Mouse (Mus musculus) myocyte (in vitro differentiated cells): ENCODE measurements at regions not wholly inside any gene's neighbourhood (a gene's known extent, or its start where the extent isn't known, plus 50 kb on each side); places are given as distances from the start of the nearest gene placed in this dataset.

ENCODE experiments used
- H3K27me3 ChIP-seq: one replicate; pipeline ENCODE4 v1.6.1; 2011; ENCODE audit not compliant: control insufficient read depth, insufficient read depth, insufficient read length
- H3K36me3 ChIP-seq: one replicate; pipeline ENCODE4 v1.6.1; 2011; ENCODE audit not compliant: control insufficient read depth, insufficient read depth
- H3K4me2 ChIP-seq: one replicate; pipeline ENCODE4 v1.6.1; 2011; ENCODE audit warnings: low read depth, control low read depth
- H3K4me3 ChIP-seq: one replicate; pipeline ENCODE4 v1.5.1; 2011; ENCODE audit warnings: mild to moderate bottlenecking, control low read depth, moderate library complexity
- H3K79me2 ChIP-seq: one replicate; pipeline ENCODE4 v1.6.1; 2011; ENCODE audit not compliant: control insufficient read depth, insufficient read depth
- H3ac ChIP-seq: one replicate; pipeline ENCODE4 v1.6.1; 2011; ENCODE audit not compliant: control insufficient read depth, insufficient read length
- CEBPB ChIP-seq: IDR thresholded peaks from 2 replicates; pipeline ENCODE4 v1.6.1; 2011; ENCODE audit warnings: mild to moderate bottlenecking, moderate library complexity; ENCODE audit not compliant: poor library complexity, insufficient read depth, severe bottlenecking
- E2F4 ChIP-seq: IDR thresholded peaks from one replicate; pipeline ENCODE4 v1.6.1; 2011; ENCODE audit warnings: mild to moderate bottlenecking, control low read depth, moderate library complexity; ENCODE audit not compliant: insufficient read depth
- MAX ChIP-seq: IDR thresholded peaks from one replicate; pipeline ENCODE4 v1.6.1; 2011; ENCODE audit warnings: low read depth, mild to moderate bottlenecking, control low read depth
- MYOD1 ChIP-seq, 3 experiments: IDR thresholded peaks; one replicate each; pipeline ENCODE4 v1.6.1; 2011; ENCODE audit warnings: control low read depth in 2 of 3, low read depth in 2 of 3, mild to moderate bottlenecking in 2 of 3, moderate library complexity in 1 of 3; ENCODE audit not compliant: insufficient read length in 2 of 3, control insufficient read depth in 1 of 3
- MYOG ChIP-seq, 3 experiments: IDR thresholded peaks; one replicate each; pipeline ENCODE4 v1.6.1; 2011; ENCODE audit warnings: control low read depth in 2 of 3, low read depth in 2 of 3, mild to moderate bottlenecking in 2 of 3; ENCODE audit not compliant: insufficient read length in 2 of 3, control insufficient read depth in 1 of 3, insufficient read depth in 1 of 3
- POLR2A ChIP-seq: IDR thresholded peaks from one replicate; pipeline ENCODE4 v1.6.1; 2011; ENCODE audit warnings: low read depth, mild to moderate bottlenecking, control low read depth, moderate library complexity; ENCODE audit not compliant: insufficient read length
- POLR2AphosphoS2 ChIP-seq: IDR thresholded peaks from one replicate; pipeline ENCODE4 v1.6.1; 2011; ENCODE audit warnings: low read depth, control low read depth; ENCODE audit not compliant: insufficient read length
- REST ChIP-seq: IDR thresholded peaks from one replicate; pipeline ENCODE4 v1.6.1; 2011; ENCODE audit warnings: mild to moderate bottlenecking, control low read depth, moderate library complexity; ENCODE audit not compliant: insufficient read depth, insufficient read length
- SRF ChIP-seq: IDR thresholded peaks from one replicate; pipeline ENCODE4 v1.6.1; 2011; ENCODE audit warnings: low read depth; ENCODE audit not compliant: control insufficient read depth, insufficient read length
- TCF12 ChIP-seq: IDR thresholded peaks from one replicate; pipeline ENCODE4 v1.6.1; 2011; ENCODE audit warnings: mild to moderate bottlenecking, control low read depth; ENCODE audit not compliant: poor library complexity, insufficient read depth, severe bottlenecking
- TCF3 ChIP-seq: IDR thresholded peaks from one replicate; pipeline ENCODE4 v1.6.1; 2011; ENCODE audit warnings: low read depth, control low read depth; ENCODE audit not compliant: insufficient read length
- USF1 ChIP-seq: IDR thresholded peaks from one replicate; pipeline ENCODE4 v1.6.1; 2011; ENCODE audit warnings: low read depth, mild to moderate bottlenecking, control low read depth, moderate library complexity

DNA sequence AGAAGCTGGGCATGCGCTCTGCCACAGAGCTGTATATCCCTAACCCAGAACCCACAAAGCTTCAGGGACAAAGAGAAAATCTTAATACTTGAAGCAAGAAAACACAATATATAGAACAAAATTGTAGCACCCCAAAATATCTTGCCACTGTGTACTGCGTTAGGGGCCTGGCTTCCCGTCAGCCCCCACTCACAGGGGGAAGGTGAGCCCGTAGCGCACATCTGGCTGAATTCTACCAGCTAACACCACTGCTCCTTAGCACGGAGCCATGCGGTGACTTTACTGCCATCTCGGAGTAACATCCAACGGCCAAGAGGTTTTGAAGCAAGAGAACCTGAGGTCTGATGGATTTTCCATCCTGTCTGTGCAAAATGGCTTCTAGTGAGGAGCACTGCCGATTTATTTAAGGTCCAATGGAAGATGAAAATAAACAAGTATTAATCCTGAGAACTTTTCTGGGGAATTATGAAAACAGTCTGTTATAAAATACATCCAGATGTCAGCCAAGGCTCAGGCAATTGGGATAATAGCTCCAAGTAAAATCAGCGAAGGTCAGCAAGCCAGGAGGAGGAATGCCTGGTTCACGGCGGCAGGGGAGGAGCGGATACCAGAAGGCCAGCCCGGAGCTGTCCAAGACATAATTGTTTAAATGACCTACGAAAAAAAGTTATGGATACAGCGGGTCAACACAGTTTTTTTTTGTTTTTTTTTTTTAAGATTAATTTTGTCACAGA is 170.0 kb upstream of the Zfp637 start:
- Histone ChIP-seq H3K36me3 (no peaks in the 10 kb centered on the region), H3K79me2 (no peaks in the 10 kb centered on the region), H3K4me2 (no peak overlapping the region), H3ac (no peak overlapping the region), H3K27me3 (no peaks in the 10 kb centered on the region), H3K4me3 (no peak overlapping the region)
- TF ChIP-seq CEBPB (no peak), MYOD1 (IDR thresholded peaks at IDR 0.05; ENCODE audit: control insufficient read depth in 1 of 3, insufficient read length in 2 of 3, low read depth in 2 of 3) (no peak), TCF12 (no peak), POLR2A (no peak), MAX (no peak), USF1 (no peak), SRF (no peak), MYOG (IDR thresholded peaks at IDR 0.05; ENCODE audit: control insufficient read depth in 1 of 3, insufficient read depth in 1 of 3, insufficient read length in 2 of 3, low read depth in 2 of 3) (no peak), E2F4 (no peak), TCF3 (no peak), POLR2AphosphoS2 (no peak), REST (no peak)

DNA sequence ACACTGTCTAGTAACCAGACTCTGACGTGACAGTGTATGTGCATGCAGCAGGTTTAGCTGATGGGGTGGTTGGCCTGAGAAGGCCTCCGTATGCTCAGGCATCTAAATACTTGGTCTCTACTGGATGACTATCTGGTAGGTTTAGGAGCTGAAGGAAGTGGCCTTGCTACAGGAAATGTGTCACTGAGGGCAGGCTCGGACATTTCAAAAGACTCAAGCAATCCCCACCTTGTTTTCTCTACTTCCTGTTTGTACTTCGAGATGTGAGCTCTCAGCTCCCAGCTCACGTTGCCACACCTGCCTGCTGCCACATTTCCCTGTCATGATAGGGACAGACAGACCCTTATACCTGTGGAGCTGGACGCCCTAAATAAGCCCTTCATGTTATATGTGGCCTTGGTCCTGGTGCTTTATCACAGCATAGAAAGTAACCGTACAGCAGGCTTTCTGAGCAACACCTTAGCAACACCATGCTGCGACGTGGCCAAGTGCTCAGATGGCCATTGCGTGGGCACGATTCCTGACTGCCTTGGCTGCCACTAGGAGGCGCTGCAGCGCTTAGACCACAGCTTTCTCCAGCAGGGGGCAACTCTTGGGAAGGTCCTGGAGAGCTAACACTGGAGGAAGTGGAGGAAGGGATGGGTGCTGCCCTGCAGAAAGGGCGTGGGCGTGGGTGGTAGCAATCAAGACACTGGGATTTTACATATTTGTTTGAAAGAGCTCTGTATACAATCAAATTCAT is 165.8 kb upstream of the Zfp637 start:
- no peak overlapping the region for H3K4me2 ChIP-seq
- TF ChIP-seq MYOG (IDR thresholded peaks at IDR 0.05; ENCODE audit: control insufficient read depth in 1 of 3, insufficient read depth in 1 of 3, insufficient read length in 2 of 3, low read depth in 2 of 3) (no peak), MAX (no peak), E2F4 (no peak)
- no peaks in the 10 kb centered on the region for H3K79me2 ChIP-seq
- no peak overlapping the region for H3K4me3 ChIP-seq
- no peak overlapping the region for H3ac ChIP-seq
- H3K36me3 ChIP-seq = no peaks in the 10 kb centered on the region
- H3K27me3 ChIP-seq = no peaks in the 10 kb centered on the region

DNA sequence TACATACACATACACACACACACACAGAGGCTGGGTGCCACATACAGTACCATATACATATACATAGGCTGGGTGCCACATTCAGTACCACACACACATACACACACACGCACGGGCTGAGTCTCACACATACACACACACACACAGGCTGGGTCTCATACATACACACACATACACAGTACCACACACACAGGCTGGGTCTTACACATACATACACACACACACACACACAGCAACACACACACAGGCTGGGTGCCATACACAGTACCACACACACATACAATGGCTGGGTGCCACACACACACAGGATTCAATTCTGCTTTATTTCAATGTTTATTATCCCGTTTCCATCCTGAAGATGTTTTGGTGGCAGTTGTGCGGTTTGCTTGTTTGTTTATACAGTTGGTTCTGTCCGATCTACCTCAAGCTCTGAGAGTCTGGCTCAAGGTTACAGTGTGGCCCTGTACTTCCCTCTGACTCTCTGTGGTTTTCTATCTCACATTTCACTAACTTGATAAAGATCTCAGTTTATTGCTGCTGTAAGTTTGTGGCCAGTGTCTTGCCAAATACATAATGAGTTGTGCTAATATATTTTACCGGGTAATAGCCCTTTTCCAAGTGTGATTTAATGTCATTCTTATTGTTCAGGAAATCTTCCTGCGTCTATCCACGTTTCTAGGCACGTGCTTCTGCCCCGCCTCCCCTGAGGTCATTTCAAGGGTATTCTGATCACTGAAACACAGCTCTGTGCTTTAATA is 164.7 kb upstream of the Zfp637 start:
- H3K36me3 ChIP-seq = no peaks in the 10 kb centered on the region
- H3K4me2 ChIP-seq = peak overlapping the region; percentile 38
- TF ChIP-seq CEBPB (peak; percentile 64; the same call in 1 of the 2 replicates), POLR2A (no peak), MYOD1 (IDR thresholded peaks at IDR 0.05; ENCODE audit: control insufficient read depth in 1 of 3, insufficient read length in 2 of 3, low read depth in 2 of 3) (peak in 2 of 3 experiments; percentile 27 to 51), TCF12 (peak; percentile 2), MYOG (IDR thresholded peaks at IDR 0.05; ENCODE audit: control insufficient read depth in 1 of 3, insufficient read depth in 1 of 3, insufficient read length in 2 of 3, low read depth in 2 of 3) (no peak)
- no peak overlapping the region for H3ac ChIP-seq
- H3K79me2 ChIP-seq = no peaks in the 10 kb centered on the region
- no peaks in the 10 kb centered on the region for H3K27me3 ChIP-seq
- no peak overlapping the region for H3K4me3 ChIP-seq

DNA sequence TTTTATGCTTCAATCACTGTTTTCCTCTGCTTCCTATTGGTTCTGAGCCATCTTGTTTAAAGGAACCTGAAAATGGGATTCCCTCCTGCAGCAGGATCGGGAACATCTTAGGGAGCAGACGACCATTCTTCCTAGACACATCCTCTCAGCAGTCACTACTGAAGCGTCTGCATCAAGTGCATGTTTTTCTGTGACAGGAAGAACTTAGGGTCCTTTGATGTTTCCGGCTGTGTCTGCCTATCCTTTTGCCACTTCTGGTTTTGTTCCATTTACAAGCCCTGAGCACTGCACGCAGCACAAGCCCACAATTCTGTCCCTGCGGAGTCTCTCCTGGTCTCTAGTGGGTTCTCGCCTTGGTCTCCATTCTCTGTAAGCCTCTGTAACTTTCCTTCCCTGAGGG is 163.9 kb upstream of the Zfp637 start:
- no peak overlapping the region for H3K4me2 ChIP-seq
- TF ChIP-seq POLR2AphosphoS2 (no peak), MAX (no peak), USF1 (no peak), TCF3 (no peak), MYOG (IDR thresholded peaks at IDR 0.05; ENCODE audit: control insufficient read depth in 1 of 3, insufficient read depth in 1 of 3, insufficient read length in 2 of 3, low read depth in 2 of 3) (no peak), POLR2A (no peak), REST (no peak), CEBPB (no peak), E2F4 (no peak), TCF12 (no peak), MYOD1 (IDR thresholded peaks at IDR 0.05; ENCODE audit: control insufficient read depth in 1 of 3, insufficient read length in 2 of 3, low read depth in 2 of 3) (no peak)

More for the DNA sequence above, 163.9 kb upstream of the Zfp637 start:
- Histone ChIP-seq H3ac (no peak overlapping the region), H3K4me3 (no peak overlapping the region), H3K36me3 (no peaks in the 10 kb centered on the region), H3K79me2 (no peaks in the 10 kb centered on the region), H3K27me3 (no peaks in the 10 kb centered on the region)
